Mouse (Mus musculus): ENCODE data around the gene Hps5.

DNA sequence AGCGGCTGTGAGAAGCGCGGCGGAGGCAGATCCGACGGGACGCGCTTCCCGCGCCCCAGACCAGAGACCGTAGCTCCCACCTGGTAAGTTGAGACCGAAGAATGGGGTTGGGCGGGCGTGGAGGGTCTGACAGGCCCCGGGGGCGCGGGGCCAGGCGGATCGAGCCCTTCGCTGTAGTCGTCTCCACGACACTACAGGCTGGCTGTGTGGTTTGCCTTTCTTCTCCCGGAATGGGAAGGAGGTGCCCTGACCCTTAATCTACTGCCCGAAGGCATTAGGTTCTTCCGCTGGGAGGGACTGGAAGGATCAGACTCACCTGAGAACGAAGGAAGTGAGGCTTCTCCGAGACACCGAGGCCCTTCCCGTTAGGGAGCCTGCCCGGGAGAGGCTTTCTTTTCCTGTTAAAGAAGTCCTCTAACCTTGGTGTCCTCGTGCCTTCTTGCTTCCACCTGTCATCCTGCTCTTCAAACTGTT is 379 bp upstream of the Hps5 start:
- no peak for TF ChIP-seq CTCF (IDR thresholded peaks at IDR 0.05)
- no peak for TF ChIP-seq EP300 (IDR thresholded peaks at IDR 0.05)

Measured in lung, postnatal 0 days (tissue).